Mouse (Mus musculus) kidney, adult 2 months (tissue): ENCODE results near the gene Mtmr2.

Experiments used
- CTCF ChIP-seq: fragments of 200-500 bp; conservative IDR thresholded peaks from 2 replicates; pipeline ENCODE4 v1.5.1; 2011; ENCODE audit warnings: low read depth, mild to moderate bottlenecking, control low read depth, low read length, moderate library complexity, mixed read lengths; ENCODE audit not compliant: insufficient read depth, insufficient read length
- POLR2A ChIP-seq: fragments of 200-500 bp; IDR thresholded peaks from one replicate; pipeline ENCODE4 v1.6.1; 2011; ENCODE audit warnings: low read depth, low read length, control low read depth

DNA sequence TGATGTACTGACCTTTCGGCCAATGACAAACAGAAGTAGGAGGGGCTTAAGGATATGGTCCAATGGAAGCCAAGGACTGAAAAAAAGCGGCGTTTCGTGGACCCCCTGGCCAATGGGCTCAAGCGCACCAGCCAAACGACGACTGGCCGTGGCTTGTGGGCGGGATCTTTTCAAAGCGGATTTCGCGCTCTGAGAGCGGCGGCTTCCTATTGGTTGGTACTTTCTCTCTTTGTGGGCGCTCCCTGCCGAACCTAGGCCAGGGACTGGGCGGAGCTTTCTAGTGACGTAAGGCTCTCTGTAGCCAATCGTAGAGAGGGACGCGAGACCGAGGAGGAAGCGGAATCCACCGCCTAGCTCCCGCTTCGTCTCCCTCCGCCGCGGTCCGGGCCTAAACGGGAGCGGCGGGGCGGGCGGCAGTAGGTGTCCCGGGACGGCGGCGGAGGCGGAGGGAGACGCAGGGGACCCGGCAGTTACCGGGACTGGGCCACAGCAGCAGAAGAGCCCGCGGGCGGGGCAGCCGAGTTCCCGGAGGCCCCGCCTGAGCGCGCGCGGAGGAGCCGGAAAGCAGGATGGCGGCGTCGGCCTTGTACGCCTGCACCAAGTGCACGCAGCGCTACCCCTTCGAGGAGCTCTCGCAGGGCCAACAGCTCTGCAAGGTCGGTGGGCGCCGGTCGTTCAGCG, 79.3 kb downstream of the Mtmr2 start, which contains the start of gene Fam76b:
- TF ChIP-seq CTCF (no peak), POLR2A (peak; percentile 29)
